Mouse (Mus musculus) frontal cortex, postnatal 36 days (tissue): Measurements from ENCODE around the gene Pkib.

Experiments
- DNase-seq, 2 experiments: peaks; one replicate each; pipeline ENCODE4 v3.0.0; 2022; ENCODE audit warnings: low spot score in 2 of 2

The Pkib gene

GRCm38 (mm10) chr10:57631896-57632867 lies at the start of gene Pkib:
TSS of gene Pkib (plus strand) at chr10:57631981.
- DNase-seq = peak; percentile 72

- DNase-seq = no peak
Measured at GRCm38 (mm10) chr10:57583927-57584326, 47.9 kb upstream of the Pkib start.

GRCm38 (mm10) chr10:57594266-57594665 lies 37.5 kb upstream of the Pkib start:
- no peak for DNase-seq

GRCm38 (mm10) chr10:57597172-57597571 lies 34.6 kb upstream of the Pkib start:
- no peak for DNase-seq

- no peak for DNase-seq
Measured at GRCm38 (mm10) chr10:57602951-57603350, 28.8 kb upstream of the Pkib start.

GRCm38 (mm10) chr10:57623311-57623710 lies 8.5 kb upstream of the Pkib start:
- no peak for DNase-seq

- DNase-seq = no peak
Measured at GRCm38 (mm10) chr10:57627773-57628172, 4.0 kb upstream of the Pkib start.

- no peak for DNase-seq
Measured at GRCm38 (mm10) chr10:57630557-57630956, 1.2 kb upstream of the Pkib start.

GRCm38 (mm10) chr10:57632868-57633240 lies 1.1 kb downstream of the Pkib start:
- no peak for DNase-seq

- DNase-seq = no peak
Measured at GRCm38 (mm10) chr10:57636970-57637369, 5.2 kb downstream of the Pkib start.

- DNase-seq = no peak
Measured at GRCm38 (mm10) chr10:57638250-57638649, 6.5 kb downstream of the Pkib start.

- DNase-seq = no peak
Measured at GRCm38 (mm10) chr10:57639540-57639939, 7.8 kb downstream of the Pkib start.

GRCm38 (mm10) chr10:57653297-57653696 lies 21.5 kb downstream of the Pkib start:
- no peak for DNase-seq

GRCm38 (mm10) chr10:57660505-57660904 lies 28.7 kb downstream of the Pkib start:
- no peak for DNase-seq

GRCm38 (mm10) chr10:57663758-57664157 lies 32.0 kb downstream of the Pkib start:
- DNase-seq = no peak

- no peak for DNase-seq
Measured at GRCm38 (mm10) chr10:57664253-57664652, 32.5 kb downstream of the Pkib start.

GRCm38 (mm10) chr10:57675740-57676139 lies 44.0 kb downstream of the Pkib start:
- no peak for DNase-seq

GRCm38 (mm10) chr10:57687999-57688398 lies 56.2 kb downstream of the Pkib start:
- no peak for DNase-seq

GRCm38 (mm10) chr10:57690161-57690560 lies 58.4 kb downstream of the Pkib start:
- DNase-seq = no peak

GRCm38 (mm10) chr10:57702246-57702645 lies 70.5 kb downstream of the Pkib start:
- DNase-seq = no peak

- DNase-seq = no peak
Measured at GRCm38 (mm10) chr10:57721035-57721434, 89.3 kb downstream of the Pkib start.

GRCm38 (mm10) chr10:57722363-57722762 lies 90.6 kb downstream of the Pkib start:
- DNase-seq = no peak

GRCm38 (mm10) chr10:57727666-57728065 lies 95.9 kb downstream of the Pkib start:
- no peak for DNase-seq
